Comparison of ENCODE assay signal across 8 mouse cellular contexts in genomic region chr7:4124315-4124759, GRCm38 (mm10). TPM values are rescaled to one million over a fixed set of nuclear protein-coding genes. Genes with fewer than 3 reads are reported as not detected.
DNase-seq lines count a peak whose midpoint lies in the region; ATAC-seq lines count a peak whose summit lies in the region.

No protein-coding gene starts in this region.

- H3K9me3 ChIP-seq in midbrain, embryonic 15.5 days = no peaks in the 10 kb centered on the region

- peak overlapping the region; percentile 20; the same call in 1 of the 2 replicates for H3K9ac ChIP-seq in midbrain, embryonic 15.5 days

- H3K36me3 ChIP-seq in midbrain, embryonic 15.5 days (replicated peaks) = 0 out of 2 replicates have a peak, but pooled peaks cover 3% of the 10 kb centered on the region

- 0% methylated on average over 10 of the region's 10 CpGs for WGBS in midbrain, embryonic 15.5 days

- ATAC-seq in midbrain, embryonic 15.5 days (replicated peaks) = peak; percentile 92

- H3K27me3 ChIP-seq in midbrain, embryonic 15.5 days (replicated peaks) = no peaks in the 10 kb centered on the region

- DNase-seq in A20 (ENCODE audit: low read depth, low spot score) (peak; percentile 39), ES-CJ7 (ENCODE audit: low read depth, low spot score) (peak; percentile 97)
- DNase-seq in embryo, embryonic 10.5 days (ENCODE audit: low spot score) = peak; percentile 90
- peak; percentile 50 to 59 for DNase-seq in heart, postnatal 10 days
- DNase-seq in left cerebral cortex, postnatal 14 days (ENCODE audit: low spot score in 2 of 2) = peak; percentile 90 to 97
- DNase-seq in thymus, postnatal 0 days (ENCODE audit: low spot score) = peak; percentile 78
- DNase-seq in spleen, postnatal 14 days (ENCODE audit: low spot score in 2 of 2) = no peak

- peak overlapping the region; percentile 48 for H3K4me2 ChIP-seq in midbrain, embryonic 15.5 days

- intact Hi-C loops in heart, postnatal 10 days (cut with DNase I) = no loop called here
- intact Hi-C loops in left cerebral cortex, postnatal 14 days (cut with DNase I) = no loop called here

- H3K27ac ChIP-seq in midbrain, embryonic 15.5 days = peak overlapping the region; percentile 81

- H3K4me3 ChIP-seq in midbrain, embryonic 15.5 days = peak overlapping the region; percentile 30

- peaks cover 58% of the 10 kb centered on the region for H3K4me1 ChIP-seq in midbrain, embryonic 15.5 days

RNA-seq across cellular contexts. Expression of gene Ttyh1, which starts 5.1 kb away (rescaled TPM):
- 1 to 10 TPM; 1.4 to 2.3 TPM for total RNA-seq in heart, postnatal 10 days (2021)
- total RNA-seq in left cerebral cortex, postnatal 14 days (2021) = 100 to 1,000 TPM; 837 to 867 TPM
- polyA plus RNA-seq in midbrain, embryonic 15.5 days (2015; fragmentation: Nextera tagmentation; extraction: Ambion mirVana) = 115 and 144 TPM in 2 replicates
- polyA plus RNA-seq in thymus, postnatal 0 days (2015; fragmentation: Nextera tagmentation; extraction: Ambion mirVana) = 0.76 and 0.96 TPM in 2 replicates

RNA-seq across cellular contexts. Expression of gene Leng8, which starts 12.5 kb away (rescaled TPM):
- 10 to 100 TPM; 57.3 to 57.9 TPM for total RNA-seq in heart, postnatal 10 days (2021)
- total RNA-seq in left cerebral cortex, postnatal 14 days (2021) = 100 to 1,000 TPM; 152 TPM
- polyA plus RNA-seq in midbrain, embryonic 15.5 days (2015; fragmentation: Nextera tagmentation; extraction: Ambion mirVana) = 102 and 104 TPM in 2 replicates
- 23.0 and 30.9 TPM in 2 replicates for polyA plus RNA-seq in thymus, postnatal 0 days (2015; fragmentation: Nextera tagmentation; extraction: Ambion mirVana)

RNA-seq across cellular contexts. Expression of gene Leng9, which starts 25.8 kb away (rescaled TPM):
- total RNA-seq in heart, postnatal 10 days (2021) = 1 to 10 TPM; 2.8 to 3.2 TPM
- 1 to 10 TPM; 6.1 to 6.7 TPM for total RNA-seq in left cerebral cortex, postnatal 14 days (2021)
- polyA plus RNA-seq in midbrain, embryonic 15.5 days (2015; fragmentation: Nextera tagmentation; extraction: Ambion mirVana) = 5.2 and 6.0 TPM in 2 replicates
- 7.0 and 8.7 TPM in 2 replicates for polyA plus RNA-seq in thymus, postnatal 0 days (2015; fragmentation: Nextera tagmentation; extraction: Ambion mirVana)

RNA-seq across cellular contexts. Expression of gene Cdc42ep5, which starts 40.3 kb away (rescaled TPM):
- 10 to 100 TPM; 11.6 to 12.3 TPM for total RNA-seq in heart, postnatal 10 days (2021)
- total RNA-seq in left cerebral cortex, postnatal 14 days (2021) = 1 to 10 TPM; 2.4 to 3.2 TPM
- 6.2 and 6.4 TPM in 2 replicates for polyA plus RNA-seq in midbrain, embryonic 15.5 days (2015; fragmentation: Nextera tagmentation; extraction: Ambion mirVana)
- polyA plus RNA-seq in thymus, postnatal 0 days (2015; fragmentation: Nextera tagmentation; extraction: Ambion mirVana) = 12.3 and 12.6 TPM in 2 replicates

Comparison
In these comparisons a context has a peak if more than half of its experiments do, and no peak if none do; other contexts are left out.
1. DNase-seq: peak in A20 (single experiment), ES-CJ7 (single experiment), embryo, embryonic 10.5 days (single experiment), heart, postnatal 10 days (2 of 2), left cerebral cortex, postnatal 14 days (2 of 2) and thymus, postnatal 0 days (single experiment); none in spleen, postnatal 14 days (0 of 2).
2. RNA of gene Ttyh1, which starts 5.1 kb away (total RNA-seq): 837 to 867 TPM in left cerebral cortex, postnatal 14 days; 1.4 to 2.3 TPM in heart, postnatal 10 days; every median in the first group is over 100 times any median in the second.